ENCODE assay signal across 11 mouse cellular contexts in the genomic region with DNA sequence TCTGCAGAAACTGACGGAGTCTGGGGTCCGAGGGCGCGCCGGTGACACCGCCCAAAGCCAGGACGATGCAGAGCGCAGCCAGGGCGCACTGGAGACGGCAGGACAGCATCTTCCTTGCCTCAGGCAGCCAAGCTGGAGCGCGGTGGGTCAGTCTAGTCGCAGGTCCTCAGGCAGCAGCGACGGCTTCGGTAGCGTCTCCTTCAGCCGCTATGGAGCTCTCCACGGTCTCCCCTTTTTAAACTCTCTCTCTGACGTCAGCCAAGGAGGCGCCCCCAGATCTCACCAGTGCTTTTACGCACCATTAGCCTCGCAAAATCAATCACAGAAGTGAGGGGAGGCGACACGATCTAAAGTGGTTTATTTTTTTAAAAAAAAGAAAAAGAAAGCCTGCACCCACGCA. TPM values are rescaled to one million over a fixed set of nuclear protein-coding genes. Genes with fewer than 3 reads are reported as not detected.
DNase-seq lines count a peak whose midpoint lies in the region; ATAC-seq and TF ChIP-seq lines count a peak whose summit lies in the region.
"Had no signal": no experiment of that assay in that cellular context is flagged by ENCODE, and none has a peak within 500 bp of the region (broad histone marks: within the 10 kb centered on the region; RNA-seq: fewer than 3 reads in every experiment).

Gene Sst (minus strand): TSS at position 323 of the 400 bp plus-strand sequence.

- ATAC-seq in hindbrain, embryonic 14.5 days (ENCODE audit: low FRiP score): 0 out of 2 replicates have a peak, but pooled peaks have one; percentile 43
- no peak for ATAC-seq in limb, embryonic 14.5 days (ENCODE audit: low FRiP score, low read depth)
- no peak for ATAC-seq in stomach, postnatal 0 days (ENCODE audit: low FRiP score, low TSS enrichment)

- TF ChIP-seq POLR2A in limb, embryonic 14.5 days (IDR thresholded peaks at IDR 0.05; ENCODE audit: borderline replicate concordance, extremely low read depth, insufficient read depth, insufficient read length): no peak

- no peaks in the 10 kb centered on the region for H3K9me3 ChIP-seq in hindbrain, embryonic 14.5 days (ENCODE audit: control insufficient read depth, low read length)
- H3K9me3 ChIP-seq in limb, embryonic 14.5 days (ENCODE audit: control insufficient read depth, low read length): no peaks in the 10 kb centered on the region
- H3K9me3 ChIP-seq in stomach, postnatal 0 days (ENCODE audit: control insufficient read depth, low read length): no peaks in the 10 kb centered on the region

- H3K4me1 ChIP-seq in hindbrain, embryonic 14.5 days (replicated peaks; ENCODE audit: control insufficient read depth, insufficient read depth, low read length): peaks cover 10% of the 10 kb centered on the region; the same call in 1 of the 2 replicates
- no peaks in the 10 kb centered on the region for H3K4me1 ChIP-seq in limb, embryonic 14.5 days (ENCODE audit: control insufficient read depth, insufficient read depth, low read length)
- no peaks in the 10 kb centered on the region for H3K4me1 ChIP-seq in stomach, postnatal 0 days (replicated peaks; ENCODE audit: control insufficient read depth, insufficient read depth)

- H3K4me2 ChIP-seq in hindbrain, embryonic 14.5 days (replicated peaks): peak within 1 kb of the TSS; percentile 55
- H3K4me2 ChIP-seq in limb, embryonic 14.5 days (replicated peaks; ENCODE audit: low read depth, low read length, severe bottlenecking): no peak within 1 kb of the TSS
- no peak within 1 kb of the TSS for H3K4me2 ChIP-seq in stomach, postnatal 0 days (replicated peaks; ENCODE audit: low read depth)
- H3K4me2 ChIP-seq: lung, embryonic 14.5 days had no signal

- peaks cover 29% of the 10 kb centered on the region for H3K27me3 ChIP-seq in hindbrain, embryonic 14.5 days (ENCODE audit: control insufficient read depth, insufficient read depth, low read length)
- H3K27me3 ChIP-seq in limb, embryonic 14.5 days (ENCODE audit: control insufficient read depth, insufficient read depth, low read length): peaks cover 13% of the 10 kb centered on the region
- no peaks in the 10 kb centered on the region for H3K27me3 ChIP-seq in stomach, postnatal 0 days (ENCODE audit: control insufficient read depth, insufficient read depth, low read length)

- peak within 1 kb of the TSS; percentile 56 for H3K9ac ChIP-seq in hindbrain, embryonic 14.5 days
- H3K9ac ChIP-seq in limb, embryonic 14.5 days (ENCODE audit: low read depth, low read length, severe bottlenecking): no peak within 1 kb of the TSS
- no peak within 1 kb of the TSS for H3K9ac ChIP-seq in stomach, postnatal 0 days (ENCODE audit: low read length)
- H3K9ac ChIP-seq: lung, embryonic 14.5 days had no signal

- no peak for TF ChIP-seq CTCF in stomach, postnatal 0 days (IDR thresholded peaks at IDR 0.05; ENCODE audit: low read depth)

- 4% methylated on average over 26 of the region's 26 CpGs for WGBS in hindbrain, embryonic 14.5 days
- 5% methylated on average over 26 of the region's 26 CpGs for WGBS in limb, embryonic 14.5 days
- 8% methylated on average over 26 of the region's 26 CpGs for WGBS in stomach, postnatal 0 days

- DNase-seq in right cerebral cortex, postnatal 4 days: peak; percentile 15
- no peak for DNase-seq in right cerebral cortex, postnatal 36 days (ENCODE audit: low spot score in 2 of 2)
- DNase-seq in hindbrain, embryonic 14.5 days (ENCODE audit: low spot score): peak; percentile 38
- DNase-seq in limb, embryonic 14.5 days (ENCODE audit: low spot score): no peak
- no peak for DNase-seq in stomach, postnatal 0 days (ENCODE audit: low spot score)
- DNase-seq in cerebellum, postnatal 36 days: no peak
- no peak for DNase-seq in gastrocnemius, postnatal 25 days
- no peak for DNase-seq in thymus, postnatal 4 days
- DNase-seq: kidney, adult 11 months had no signal

- no peak for TF ChIP-seq EP300 in stomach, postnatal 0 days (optimal IDR thresholded peaks at IDR 0.05)

- H3K4me3 ChIP-seq in hindbrain, embryonic 14.5 days (replicated peaks; ENCODE audit: low read length): peak within 1 kb of the TSS; percentile 34
- no peak within 1 kb of the TSS for H3K4me3 ChIP-seq in limb, embryonic 14.5 days (replicated peaks; ENCODE audit: low read length)
- no peak within 1 kb of the TSS for H3K4me3 ChIP-seq in stomach, postnatal 0 days (ENCODE audit: low read depth, low read length)

- peak within 1 kb of the TSS; percentile 51 for H3K27ac ChIP-seq in hindbrain, embryonic 14.5 days
- H3K27ac ChIP-seq in limb, embryonic 14.5 days (replicated peaks; ENCODE audit: low read depth, low read length): no peak within 1 kb of the TSS
- no peak within 1 kb of the TSS for H3K27ac ChIP-seq in stomach, postnatal 0 days (replicated peaks)

- no peaks in the 10 kb centered on the region for H3K36me3 ChIP-seq in hindbrain, embryonic 14.5 days (replicated peaks; ENCODE audit: control insufficient read depth, insufficient read depth)
- no peaks in the 10 kb centered on the region for H3K36me3 ChIP-seq in limb, embryonic 14.5 days (ENCODE audit: control insufficient read depth, insufficient read depth, low read length)
- H3K36me3 ChIP-seq in stomach, postnatal 0 days (ENCODE audit: control insufficient read depth, insufficient read depth, low read length): no peaks in the 10 kb centered on the region

RNA-seq across cellular contexts. Expression of gene Sst, which starts in this region (rescaled TPM):
- polyA plus RNA-seq in hindbrain, embryonic 14.5 days (2014; fragmentation: Nextera tagmentation; extraction: Ambion mirVana): 278 TPM in 2 replicates
- polyA plus RNA-seq in limb, embryonic 14.5 days (2012; rRNA removed): 10.9 and 17.5 TPM in 2 replicates
- polyA plus RNA-seq in limb, embryonic 14.5 days (2014; fragmentation: Nextera tagmentation; extraction: Ambion mirVana): 13.4 and 17.1 TPM in 2 replicates
- 63.4 and 63.9 TPM in 2 replicates for polyA plus RNA-seq in stomach, postnatal 0 days (2015; fragmentation: Nextera tagmentation; extraction: Ambion mirVana)
- total RNA-seq in gastrocnemius, postnatal 25 days (2021): not detected
- polyA plus RNA-seq: lung, embryonic 14.5 days; urinary bladder, adult 2 months had no signal

Comparison
In these comparisons a context has a peak if more than half of its experiments do, and no peak if none do; other contexts are left out.
1. DNase-seq: peak in right cerebral cortex, postnatal 4 days (single experiment) and hindbrain, embryonic 14.5 days (single experiment); none in right cerebral cortex, postnatal 36 days (0 of 2), limb, embryonic 14.5 days (single experiment), stomach, postnatal 0 days (single experiment), cerebellum, postnatal 36 days (0 of 2), gastrocnemius, postnatal 25 days (single experiment) and thymus, postnatal 4 days (single experiment).